Mouse (Mus musculus) cortical plate, adult 2 months (tissue): ENCODE data around the gene Tep1.
"Not testable (repeated sequence)": the region's sequence is repeated elsewhere in the genome, so short reads cannot be mapped to it uniquely, and the experiment has no call there.

ENCODE experiments used
- CTCF ChIP-seq: fragments of 200-500 bp; IDR thresholded peaks from 2 replicates; pipeline ENCODE4 v1.5.1; 2011; ENCODE audit warnings: mild to moderate bottlenecking, control low read depth, low read length; ENCODE audit not compliant: insufficient read depth; ENCODE audit errors: extremely low read depth
- POLR2A ChIP-seq: fragments of 200-500 bp; IDR thresholded peaks from 2 replicates; pipeline ENCODE4 v1.6.1; 2011; ENCODE audit warnings: mild to moderate bottlenecking, low read length, control low read depth; ENCODE audit not compliant: insufficient read depth; ENCODE audit errors: extremely low read depth

DNA sequence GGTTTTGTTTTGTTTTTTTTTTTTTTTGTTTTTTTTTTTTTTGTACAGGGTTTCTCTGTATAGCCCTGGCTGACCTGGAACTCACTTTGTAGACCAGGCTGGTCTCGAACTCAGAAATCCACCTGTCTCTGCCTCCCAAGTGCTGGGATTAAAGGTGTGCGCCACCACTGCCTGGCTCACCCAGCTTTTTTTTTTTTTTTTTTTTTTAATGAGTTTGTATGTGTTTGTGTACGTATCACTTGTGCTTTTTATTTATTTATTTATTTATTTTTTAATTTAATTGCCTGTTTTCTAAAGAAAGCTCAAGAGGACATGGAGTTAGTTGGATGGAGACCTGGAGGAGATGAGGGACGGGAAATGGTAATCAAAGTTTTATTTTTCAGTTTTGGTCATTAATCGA lies 63.9 kb downstream of the Tep1 start:
- not testable (repeated sequence) for TF ChIP-seq CTCF, POLR2A
